Mouse (Mus musculus): ENCODE data around the gene Mepce.

GRCm38 (mm10) chr5:137734289-137735061, 53.0 kb downstream of the Mepce start:
- TF ChIP-seq POLR2A (IDR thresholded peaks at IDR 0.05; ENCODE audit: insufficient read depth, low read depth, low read length) (no peak), CTCF (IDR thresholded peaks at IDR 0.05; ENCODE audit: insufficient read depth, low read depth, low read length) (no peak)
